Mouse (Mus musculus) telencephalon, adult 2 months (tissue): ENCODE results near the gene Tnip3.

ENCODE experiments used
- DNase-seq: peaks from one replicate; pipeline ENCODE4 v3.0.0-alpha.2; 2011; ENCODE audit warnings: low read depth, low spot score

The Tnip3 gene

DNA sequence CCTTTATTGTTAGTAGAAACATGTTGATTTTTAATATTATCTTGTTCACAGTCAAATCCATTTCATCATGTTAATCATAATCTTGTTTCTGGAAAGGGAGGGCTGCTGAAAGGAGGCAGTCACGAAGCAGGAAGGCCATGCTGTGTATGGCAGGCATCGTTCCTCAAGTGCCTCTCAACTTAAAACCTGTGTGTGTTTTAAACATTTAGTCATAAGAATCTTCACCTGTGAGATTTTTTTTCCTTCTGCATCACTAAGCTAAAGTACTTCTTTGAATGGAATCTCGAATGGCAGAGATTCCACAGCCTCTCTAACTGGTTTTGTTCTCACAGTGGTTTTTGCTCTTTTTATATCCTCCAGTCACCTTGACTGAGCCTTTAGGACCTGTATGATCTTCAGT, 121.3 kb downstream of the Tnip3 start:
- DNase-seq, result no peak

DNA sequence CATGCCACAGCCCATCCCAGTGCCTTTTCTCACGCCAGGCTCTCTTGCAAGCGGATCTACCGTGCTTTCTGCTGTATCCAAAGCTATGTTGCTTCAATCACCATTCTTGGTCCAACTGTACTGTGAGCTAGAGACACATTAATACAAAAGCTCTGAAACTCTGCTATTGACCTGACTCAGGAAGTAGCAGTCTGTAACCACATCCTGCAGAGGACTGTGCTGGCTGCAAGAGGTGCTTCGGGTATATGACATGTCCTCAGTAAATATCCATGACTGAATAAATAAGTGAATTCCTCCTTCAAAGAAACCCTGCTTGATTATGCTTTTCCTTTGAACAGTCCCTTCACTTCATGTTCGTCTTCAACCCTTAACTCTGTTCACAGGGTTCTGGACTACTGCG, 122.6 kb downstream of the Tnip3 start:
- DNase-seq, result no peak

- no peak for DNase-seq
These were observed 126.3 kb downstream of the Tnip3 start for GRCm38 (mm10) chr6:65651376-65651775.

DNA sequence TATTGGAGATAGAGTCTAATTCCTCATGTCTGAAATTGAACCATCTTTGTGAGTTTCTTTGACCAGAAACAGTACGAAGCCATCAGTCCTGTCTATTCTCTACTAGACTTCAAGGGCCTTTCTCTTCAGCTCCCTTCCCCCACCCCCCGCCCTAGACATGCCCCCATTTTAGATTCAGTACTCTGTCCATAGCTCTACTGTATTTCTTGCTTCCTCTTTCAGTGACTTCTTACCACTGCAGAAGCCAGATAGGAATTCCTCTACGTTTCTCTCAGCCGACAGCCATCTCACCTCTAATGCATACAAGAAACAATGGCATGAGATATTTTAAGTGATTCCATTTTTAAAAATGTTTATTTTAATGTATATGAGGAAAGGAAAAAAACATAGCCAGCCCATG, 136.2 kb downstream of the Tnip3 start:
- no peak for DNase-seq

DNA sequence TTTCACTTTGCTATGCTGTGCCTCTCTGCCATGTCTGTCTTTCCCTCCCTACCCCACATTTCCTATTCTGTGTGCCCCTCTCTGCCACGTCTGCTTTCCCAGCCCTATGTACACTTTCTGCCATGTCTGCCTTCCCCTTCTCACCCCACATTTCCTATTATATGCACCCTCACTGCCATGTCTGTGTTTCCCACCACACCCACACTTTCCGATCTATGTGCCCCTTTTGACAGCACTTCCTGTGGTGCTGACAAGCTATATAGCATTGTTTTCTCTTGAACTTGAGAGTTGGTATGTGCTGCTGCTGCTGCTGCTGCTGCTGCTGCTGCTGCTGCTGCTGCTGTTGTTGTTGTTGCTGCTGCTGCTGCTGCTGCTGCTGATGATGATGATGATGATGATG, 136.9 kb downstream of the Tnip3 start:
- no peak for DNase-seq

- no peak for DNase-seq
These were observed 138.9 kb downstream of the Tnip3 start for GRCm38 (mm10) chr6:65663990-65664389.

- no peak for DNase-seq
These were observed 141.2 kb downstream of the Tnip3 start for GRCm38 (mm10) chr6:65666295-65666694.

GRCm38 (mm10) chr6:65669971-65670370, 144.9 kb downstream of the Tnip3 start:
- DNase-seq, result no peak

GRCm38 (mm10) chr6:65670981-65671411, 145.9 kb downstream of the Tnip3 start:
- no peak for DNase-seq

DNA sequence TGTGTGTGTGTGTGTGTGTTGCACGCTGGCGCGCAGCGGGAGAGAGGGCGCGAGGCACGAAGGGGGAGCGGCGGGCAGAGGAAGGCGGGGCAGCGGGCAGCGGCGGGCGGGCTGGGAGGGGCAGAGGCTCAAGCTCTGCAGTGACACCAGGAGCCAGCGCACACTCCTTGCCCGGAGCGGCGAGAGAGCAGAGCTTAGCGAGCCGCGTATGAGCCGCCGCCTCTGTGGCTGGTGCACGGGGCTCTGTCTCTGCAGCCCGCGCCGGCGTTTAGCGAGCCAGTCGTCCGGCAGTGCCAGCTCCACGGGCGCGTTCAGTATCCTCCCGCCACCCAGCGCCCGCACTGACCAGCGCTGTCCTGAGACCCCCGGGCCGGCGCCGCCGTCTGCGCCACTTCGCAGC, 146.3 kb downstream of the Tnip3 start, which contains the start of gene Ndnf:
Ndnf (plus strand) TSS at position 140 of the 400 bp plus-strand sequence.
- DNase-seq, result no peak

DNA sequence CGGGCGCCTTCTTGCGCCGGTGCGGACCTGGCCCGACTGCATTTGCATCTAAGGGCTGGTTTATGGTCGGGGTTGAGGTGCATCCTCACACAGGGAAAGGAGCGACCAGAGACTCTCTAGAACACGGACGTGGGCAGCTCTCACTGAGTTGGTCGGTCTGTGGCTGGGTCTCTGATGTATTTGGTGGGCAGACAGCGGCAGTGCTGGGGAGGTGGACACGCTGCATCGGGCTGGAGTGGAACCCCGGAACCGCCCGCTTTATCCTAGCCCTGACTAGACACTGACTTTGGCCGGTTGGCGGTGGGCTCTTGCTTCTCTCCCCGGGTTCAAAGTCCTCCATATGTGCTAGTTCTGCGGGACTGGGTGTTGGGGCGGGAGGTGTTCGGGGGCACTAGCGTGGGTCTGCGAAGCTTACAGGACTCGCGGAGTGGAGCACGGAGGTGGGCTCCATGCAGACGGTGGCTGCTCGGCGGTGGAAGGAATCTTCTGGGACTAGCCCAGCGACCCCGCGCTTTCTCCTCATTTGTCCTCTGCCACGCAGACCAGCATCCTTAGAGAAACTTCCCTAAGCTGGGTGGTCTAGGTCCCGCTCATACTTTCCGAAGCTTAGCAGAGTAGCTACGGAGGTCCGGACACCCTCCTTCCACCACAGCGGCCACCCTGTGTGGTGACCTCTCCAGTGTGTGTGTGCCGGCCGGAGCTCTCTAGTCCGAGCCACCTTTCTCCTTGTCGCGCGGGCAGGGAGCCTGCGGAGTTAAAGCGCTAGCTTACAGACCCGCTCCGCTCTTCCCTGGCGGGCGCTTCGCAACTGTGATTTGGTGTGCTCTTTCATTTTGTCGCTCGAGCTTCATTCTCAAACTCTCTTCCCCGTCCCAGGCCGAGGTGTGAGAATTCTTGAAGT, 147.3 kb downstream of the Tnip3 start:
- DNase-seq, result no peak
